Mouse (Mus musculus) c-Kit-positive CD71-positive TER-119-positive erythroid progenitor cells, embryonic 14.5 days (primary cell): ENCODE data around the gene Gde1.
A peak's percentile ranks its signal among the peaks of the same experiment; 100 is the strongest.

ENCODE experiments used
- DNase-seq: peaks from one replicate; pipeline ENCODE4 v3.0.0-alpha.2; 2013; ENCODE audit warnings: low spot score

The Gde1 gene

GRCm38 (mm10) chr7:118706488-118706887 lies 910 bp upstream of the Gde1 start:
- no peak for DNase-seq

- no peak for DNase-seq
These were observed 473 bp upstream of the Gde1 start for GRCm38 (mm10) chr7:118706051-118706450.

- no peak for DNase-seq
These were observed 1.4 kb downstream of the Gde1 start for GRCm38 (mm10) chr7:118704001-118704850.

- no peak for DNase-seq
These were observed 2.4 kb downstream of the Gde1 start for GRCm38 (mm10) chr7:118703144-118703561.

DNA sequence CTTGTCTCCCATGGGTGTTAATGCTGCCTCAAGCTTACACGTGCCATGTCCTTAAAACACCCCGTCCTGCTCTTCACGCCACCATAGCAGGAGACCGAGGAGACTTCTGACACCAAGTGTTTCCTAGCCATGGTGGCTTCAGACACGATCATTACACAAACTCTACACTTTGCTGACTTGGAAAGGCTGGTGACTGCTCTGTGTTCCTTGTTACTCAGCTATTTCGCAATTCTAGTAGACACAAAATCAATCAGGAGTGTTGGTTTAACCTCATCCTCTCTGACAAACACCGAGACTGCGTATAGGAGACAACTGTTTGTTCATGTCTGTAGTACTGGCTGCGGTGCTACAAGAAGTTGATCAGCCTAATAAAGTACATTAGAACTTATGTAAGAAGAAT lies 6.7 kb downstream of the Gde1 start:
- DNase-seq, result no peak

GRCm38 (mm10) chr7:118697168-118697567 lies 8.4 kb downstream of the Gde1 start:
- DNase-seq, result no peak

- no peak for DNase-seq
These were observed 9.4 kb downstream of the Gde1 start for GRCm38 (mm10) chr7:118696146-118696545.

- DNase-seq, result no peak
These were observed 14.3 kb downstream of the Gde1 start for GRCm38 (mm10) chr7:118691287-118691686.

- no peak for DNase-seq
These were observed 16.5 kb downstream of the Gde1 start for GRCm38 (mm10) chr7:118689088-118689487.

DNA sequence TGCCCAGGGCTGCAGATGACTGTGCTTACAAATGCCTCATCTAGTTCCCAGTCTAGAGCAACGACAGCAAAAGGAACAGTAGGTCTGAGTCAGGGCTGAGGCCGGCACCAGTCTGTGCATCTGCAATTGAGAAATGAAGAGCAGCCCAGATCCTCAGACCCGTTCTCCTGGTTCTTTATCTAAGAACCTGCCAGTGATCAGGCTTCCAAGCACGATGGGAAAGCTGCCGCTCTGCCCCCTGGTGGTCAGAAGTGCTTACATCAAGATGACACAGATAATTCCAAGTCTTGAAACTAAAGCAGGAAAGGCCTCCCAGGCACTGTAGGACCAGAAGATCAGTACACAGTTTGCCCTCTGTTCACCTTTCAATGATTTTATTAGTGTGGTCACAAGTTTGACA lies 17.4 kb downstream of the Gde1 start:
- DNase-seq, result peak; percentile 68

DNA sequence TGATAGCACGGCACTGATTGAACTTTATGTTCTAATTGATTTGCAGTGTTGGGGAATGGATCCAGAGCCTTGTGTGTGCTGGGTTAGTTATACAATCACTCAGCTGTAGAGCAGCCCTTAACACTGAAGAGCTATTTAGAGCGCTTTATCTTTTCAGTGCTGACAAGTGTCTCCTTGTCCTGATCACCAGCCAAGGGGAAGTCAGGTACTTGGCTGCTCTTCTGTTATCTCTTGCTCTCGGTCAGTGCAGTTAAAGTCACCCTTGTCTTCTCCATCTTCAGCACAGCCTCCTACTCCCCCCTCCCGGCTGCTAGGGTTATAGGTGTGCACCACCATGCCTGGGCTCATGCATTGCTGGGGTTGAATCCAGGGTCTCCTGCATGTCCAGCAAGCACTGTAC lies 28.8 kb downstream of the Gde1 start:
- no peak for DNase-seq

DNA sequence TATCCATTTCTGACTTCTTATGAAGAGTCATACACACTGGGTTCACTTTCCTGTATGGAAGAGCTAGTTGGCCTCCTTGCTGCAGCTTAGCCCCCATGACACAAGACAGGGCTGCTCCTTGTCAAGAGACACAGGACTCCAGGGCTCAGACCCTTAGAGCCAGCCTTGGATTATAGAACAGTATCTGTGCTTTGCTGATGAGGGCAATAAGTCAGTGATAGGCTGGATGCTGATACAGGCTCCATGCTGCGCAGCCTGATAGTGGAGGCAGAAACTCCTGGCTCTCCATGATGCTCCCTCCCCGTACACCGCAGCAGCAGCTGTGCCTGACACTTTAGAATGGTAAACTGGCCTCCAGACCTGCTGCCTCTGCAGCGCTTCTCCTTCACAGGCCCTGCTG lies 35.4 kb downstream of the Gde1 start:
- no peak for DNase-seq

- DNase-seq, result no peak
These were observed 37.8 kb downstream of the Gde1 start for GRCm38 (mm10) chr7:118667773-118668172.

- no peak for DNase-seq
These were observed 48.8 kb downstream of the Gde1 start for GRCm38 (mm10) chr7:118656730-118657129.

GRCm38 (mm10) chr7:118652572-118653295 lies 52.8 kb downstream of the Gde1 start:
- DNase-seq, result no peak

GRCm38 (mm10) chr7:118650891-118651290 lies 54.7 kb downstream of the Gde1 start:
- DNase-seq, result no peak

GRCm38 (mm10) chr7:118650119-118650518 lies 55.5 kb downstream of the Gde1 start:
- DNase-seq, result no peak

DNA sequence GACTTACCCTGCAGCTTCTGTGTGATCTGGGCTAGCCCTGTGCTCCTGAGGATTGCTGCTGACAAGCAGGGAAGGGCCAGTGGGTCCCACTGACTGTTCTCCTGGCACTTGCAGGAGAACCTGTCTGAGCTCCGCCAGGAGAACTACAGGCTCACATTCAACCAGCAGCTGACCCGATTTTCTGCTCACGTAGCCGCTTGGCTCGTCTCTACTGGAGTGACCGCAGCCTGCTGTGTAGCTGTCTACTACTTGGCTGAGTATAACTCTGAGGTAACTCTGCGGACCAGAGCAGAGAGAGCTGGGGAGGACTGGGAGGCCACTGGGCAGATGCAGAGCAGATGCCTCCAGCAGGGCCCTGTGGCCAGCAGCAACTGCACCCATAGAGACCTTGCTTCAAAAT lies 56.2 kb downstream of the Gde1 start:
- no peak for DNase-seq

- no peak for DNase-seq
These were observed 59.3 kb downstream of the Gde1 start for GRCm38 (mm10) chr7:118646237-118646636.
